Mouse (Mus musculus) gastrocnemius, adult 18-20 months (tissue): ENCODE measurements around the gene Olfr784. TPM values are rescaled to one million over a fixed set of nuclear protein-coding genes. Genes with fewer than 3 reads are reported as not detected.
"Not testable (repeated sequence)": the region's sequence is repeated elsewhere in the genome, so short reads cannot be mapped to it uniquely, and the experiment has no call there.

Experiments used
- DNase-seq: peaks from one replicate; pipeline ENCODE4 v3.0.0; 2021; ENCODE audit warnings: low spot score
- long read RNA-seq, 2 experiments: library from polyadenylated mRNA; stranded (forward); transcript quantifications; one replicate each; pipeline ENCODE4 v2.0.0; 2021
- total RNA-seq, 2 experiments: library from RNA; stranded (reverse); gene quantifications; 2 replicates each; pipeline ENCODE4 v1.2.3; 2021

Olfr784 gene
- not detected for total RNA-seq
- long read RNA-seq, experiment 1: 0 reads
- long read RNA-seq, experiment 2: 0 reads

DNA sequence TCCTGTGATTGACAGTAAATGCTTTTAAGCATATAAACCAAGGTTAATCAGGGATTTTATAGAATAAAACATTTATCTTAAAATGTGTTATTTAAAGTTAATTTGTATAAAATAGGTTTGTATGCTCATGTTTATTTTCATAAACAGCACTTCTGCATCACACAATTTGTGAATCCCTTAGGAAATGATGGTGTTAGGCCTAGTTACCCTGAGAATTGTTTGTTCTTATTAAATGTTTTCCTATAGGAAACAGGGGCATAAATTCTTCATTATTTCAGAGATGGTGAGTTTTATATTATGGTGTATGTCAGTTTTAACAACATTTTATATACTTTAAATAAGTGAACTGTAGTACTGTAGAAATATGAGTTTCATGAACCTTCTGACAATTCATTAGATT lies at the start of gene Olfr784:
Gene Olfr784 (plus strand): TSS at position 301 of the 400 bp plus-strand sequence.
- DNase-seq: no peak

- no peak for DNase-seq
These were observed 35.3 kb upstream of the Olfr784 start, which contains the start of gene Olfr782 for GRCm38 (mm10) chr10:129348550-129348949. Gene Olfr782 (plus strand): TSS chr10:129348850.

DNA sequence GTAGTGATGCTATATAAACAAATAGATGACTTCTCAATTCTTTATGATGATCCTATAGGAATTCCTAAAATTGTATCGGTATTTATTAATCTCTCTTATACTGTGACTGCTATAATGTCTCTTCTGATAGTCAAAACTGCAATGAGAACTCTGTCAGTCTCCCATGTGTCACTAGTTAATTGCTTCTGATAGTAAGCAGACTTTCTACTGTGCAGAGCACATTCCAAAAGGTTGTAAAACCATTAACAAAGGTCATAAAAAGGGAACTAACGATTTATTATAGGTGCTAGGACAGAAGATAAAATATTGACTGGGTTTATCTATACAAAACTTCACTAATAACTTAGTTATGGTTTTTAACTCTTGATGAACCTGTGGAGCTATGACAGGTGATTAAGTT lies 31.4 kb upstream of the Olfr784 start:
- DNase-seq: not testable (repeated sequence)

- not testable (repeated sequence) for DNase-seq
These were observed 27.4 kb upstream of the Olfr784 start for GRCm38 (mm10) chr10:129356496-129356895.

DNA sequence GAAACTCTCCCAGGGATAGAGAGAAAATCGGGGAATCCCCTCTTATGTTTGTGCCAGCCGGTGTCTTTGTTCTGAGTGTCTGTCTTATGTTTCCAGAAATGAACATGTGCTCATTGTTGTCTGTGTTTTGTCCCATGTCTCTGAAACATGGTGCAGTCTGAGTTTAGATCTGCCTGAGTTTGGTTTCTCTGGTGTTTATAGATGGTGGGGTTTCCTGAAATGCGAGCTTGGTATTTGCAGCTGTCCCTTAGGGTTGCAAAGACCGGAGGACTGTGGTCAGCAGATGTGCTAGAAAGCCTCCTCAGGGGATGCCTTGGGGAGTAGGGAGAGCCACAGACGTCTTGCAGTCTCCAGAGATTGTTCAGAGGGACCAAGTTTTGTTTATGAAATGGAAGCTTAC lies 26.6 kb upstream of the Olfr784 start:
- DNase-seq: no peak

DNA sequence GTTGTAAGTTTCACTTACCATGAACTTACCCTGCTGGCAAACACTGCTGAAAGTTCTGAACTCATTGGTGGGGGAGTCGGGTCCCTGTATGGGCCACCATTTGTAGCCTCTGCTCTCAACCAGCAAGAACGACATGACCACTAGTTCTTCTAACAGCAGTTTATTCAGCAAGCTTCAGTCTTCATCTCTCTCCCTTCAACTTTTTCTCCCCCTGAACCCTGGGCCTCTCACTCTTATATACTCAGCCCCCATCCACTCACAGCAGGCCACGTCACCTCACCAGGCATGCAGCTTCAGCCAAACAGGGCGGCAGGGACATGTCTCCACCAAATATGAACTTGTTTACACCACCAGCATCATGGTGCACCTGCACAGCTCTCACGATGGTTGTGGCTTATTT lies 9.8 kb upstream of the Olfr784 start:
- not testable (repeated sequence) for DNase-seq

- no peak for DNase-seq
These were observed 17.0 kb downstream of the Olfr784 start for GRCm38 (mm10) chr10:129400892-129401291.

DNA sequence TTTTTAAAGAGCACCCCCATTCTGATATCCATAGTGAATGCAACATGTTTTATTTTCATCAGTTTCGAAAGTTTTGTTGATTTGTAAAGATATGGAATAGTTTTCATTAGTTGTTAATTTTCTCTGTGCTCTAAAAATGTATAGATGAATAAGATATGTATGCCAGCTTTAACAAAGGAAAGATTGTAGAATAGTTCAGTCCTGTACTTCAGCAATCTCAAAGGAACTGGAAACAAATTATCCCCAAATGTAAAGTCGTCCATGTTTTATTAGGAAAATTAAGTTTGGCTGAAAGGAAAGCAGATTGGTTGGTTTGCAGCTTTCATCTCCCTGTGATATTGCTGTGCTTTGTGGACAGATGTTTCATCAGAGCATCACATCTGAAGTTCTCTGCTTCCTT lies 21.2 kb downstream of the Olfr784 start, which contains the start of gene Olfr785:
Gene Olfr785 (plus strand): TSS at position 301 of the 400 bp plus-strand sequence.
- no peak for DNase-seq

DNA sequence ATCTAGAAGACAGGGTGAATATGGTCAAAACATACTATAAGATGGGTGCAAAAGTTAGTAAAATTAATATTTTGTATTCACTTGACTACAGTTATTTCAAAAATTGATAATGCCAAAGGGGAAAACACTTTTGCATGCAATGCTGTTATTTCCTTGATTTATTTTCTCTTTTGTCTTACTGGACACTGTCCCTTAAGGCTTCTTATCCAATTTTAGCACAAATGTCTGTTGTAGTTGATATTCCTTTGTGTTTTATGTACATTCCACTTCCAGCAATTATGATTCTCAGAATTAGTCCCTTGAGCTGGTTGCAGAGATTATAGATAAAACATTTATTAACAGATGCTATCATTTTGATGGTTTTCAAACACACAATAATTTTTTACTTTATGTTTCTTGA lies 43.1 kb downstream of the Olfr784 start, which contains the start of gene Olfr786:
Gene Olfr786 (plus strand): TSS at position 301 of the 400 bp plus-strand sequence.
- DNase-seq: no peak

Other genes starting within 250 kb of the Olfr784 start
- not detected for gene Olfr770, start 245.1 kb upstream of the Olfr784 start, total RNA-seq
- not detected for gene Olfr771, start 219.3 kb upstream of the Olfr784 start, total RNA-seq
- not detected for gene Olfr772, start 206.2 kb upstream of the Olfr784 start, total RNA-seq
- not detected for gene Olfr773, start 196.7 kb upstream of the Olfr784 start, total RNA-seq
- gene Olfr774, start 147.9 kb upstream of the Olfr784 start, total RNA-seq: not detected
- gene Olfr775, start 135.7 kb upstream of the Olfr784 start, total RNA-seq: not detected
- not detected for gene Olfr776, start 125.0 kb upstream of the Olfr784 start, total RNA-seq
- gene Olfr777, start 112.6 kb upstream of the Olfr784 start, total RNA-seq: not detected
- not detected for gene Olfr780, start 66.0 kb upstream of the Olfr784 start, total RNA-seq
- not detected for gene Olfr781, start 55.2 kb upstream of the Olfr784 start, total RNA-seq
- gene Olfr782, start 35.2 kb upstream of the Olfr784 start, total RNA-seq: not detected
- gene Olfr785, start 21.3 kb downstream of the Olfr784 start, total RNA-seq: not detected
- gene Olfr786, start 43.2 kb downstream of the Olfr784 start, total RNA-seq: not detected
- gene Olfr787, start 77.8 kb downstream of the Olfr784 start, total RNA-seq: not detected
- not detected for gene Olfr788, start 86.9 kb downstream of the Olfr784 start, total RNA-seq
- gene Olfr789, start 100.7 kb downstream of the Olfr784 start, total RNA-seq: not detected
- gene Olfr790, start 114.4 kb downstream of the Olfr784 start, total RNA-seq: not detected
- not detected for gene Olfr791, start 137.7 kb downstream of the Olfr784 start, total RNA-seq
- gene Olfr792, start 155.1 kb downstream of the Olfr784 start, total RNA-seq: not detected
- not detected for gene Olfr794, start 183.6 kb downstream of the Olfr784 start, total RNA-seq
- not detected for gene Olfr796, start 228.5 kb downstream of the Olfr784 start, total RNA-seq
- gene Olfr798, start 243.9 kb downstream of the Olfr784 start, total RNA-seq: not detected